Mouse (Mus musculus) ES-E14 (cell line): ENCODE results near the gene Gm28035.

Experiments
- CHD2 ChIP-seq: IDR thresholded peaks from 2 replicates; pipeline ENCODE4 v1.6.1; 2014; ENCODE audit warnings: mild to moderate bottlenecking, low read depth, low read length, inconsistent platforms
- HCFC1 ChIP-seq: IDR thresholded peaks from 2 replicates; pipeline ENCODE4 v1.6.1; 2012; ENCODE audit warnings: low read length, inconsistent platforms, borderline replicate concordance; ENCODE audit not compliant: insufficient read depth
- MAFK ChIP-seq: IDR thresholded peaks from 2 replicates; pipeline ENCODE4 v1.6.1; 2014; ENCODE audit warnings: mild to moderate bottlenecking, low read depth, low read length, inconsistent platforms; ENCODE audit not compliant: insufficient read depth
- ZC3H11A ChIP-seq: IDR thresholded peaks from 2 replicates; pipeline ENCODE4 v1.6.1; 2012; ENCODE audit warnings: low read depth, mild to moderate bottlenecking, inconsistent platforms, low read length, borderline replicate concordance
- ZNF384 ChIP-seq: IDR thresholded peaks from 2 replicates; pipeline ENCODE4 v1.6.1; 2012; ENCODE audit warnings: low read depth, low read length, inconsistent platforms

DNA sequence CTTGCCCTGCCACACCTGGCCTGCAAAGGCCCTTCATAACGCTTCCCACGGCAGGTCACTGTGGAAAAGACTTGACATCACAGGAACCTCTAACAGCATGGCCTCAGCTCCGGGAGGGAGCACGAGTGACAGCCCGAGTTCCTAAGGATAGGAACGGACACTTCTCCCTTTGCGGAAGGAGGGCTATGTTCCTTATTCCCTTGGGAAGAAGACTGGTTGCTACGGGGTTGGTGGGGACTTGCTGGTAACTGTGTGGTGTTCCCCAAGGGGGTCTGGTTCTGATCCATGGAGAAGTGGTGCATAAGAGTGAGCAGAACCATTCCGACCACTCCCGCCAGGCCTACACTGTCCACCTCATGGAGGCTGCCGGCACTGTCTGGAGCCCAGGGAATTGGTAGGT, 40.4 kb downstream of the Gm28035 start, which contains the start of gene Gm28038:
- TF ChIP-seq ZC3H11A (no peak), CHD2 (no peak), MAFK (no peak), HCFC1 (no peak), ZNF384 (no peak)
